Mouse (Mus musculus) heart, postnatal 0 days (tissue): ENCODE data around the gene Sppl3.

Source experiments
- CTCF ChIP-seq: IDR thresholded peaks from 2 replicates; pipeline ENCODE4 v1.5.1; 2016; ENCODE audit warnings: antibody characterized with exemption, control low read depth, low read depth
- EP300 ChIP-seq: IDR thresholded peaks from 2 replicates; pipeline ENCODE4 v1.6.1; 2016; ENCODE audit warnings: antibody characterized with exemption, low read depth

GRCm38 (mm10) chr5:115062566-115062965, 51.6 kb downstream of the Sppl3 start:
- no peak for TF ChIP-seq CTCF
- no peak for TF ChIP-seq EP300
